Mouse (Mus musculus) heart, postnatal 0 days (tissue): ENCODE measurements at regions not wholly inside any gene's neighbourhood (a gene's known extent, or its start where the extent isn't known, plus 50 kb on each side); places are given as distances from the start of the nearest gene placed in this dataset.

ENCODE experiments used
- CTCF ChIP-seq: IDR thresholded peaks from 2 replicates; pipeline ENCODE4 v1.5.1; 2016; ENCODE audit warnings: antibody characterized with exemption, control low read depth, low read depth
- EP300 ChIP-seq: IDR thresholded peaks from 2 replicates; pipeline ENCODE4 v1.6.1; 2016; ENCODE audit warnings: antibody characterized with exemption, low read depth

DNA sequence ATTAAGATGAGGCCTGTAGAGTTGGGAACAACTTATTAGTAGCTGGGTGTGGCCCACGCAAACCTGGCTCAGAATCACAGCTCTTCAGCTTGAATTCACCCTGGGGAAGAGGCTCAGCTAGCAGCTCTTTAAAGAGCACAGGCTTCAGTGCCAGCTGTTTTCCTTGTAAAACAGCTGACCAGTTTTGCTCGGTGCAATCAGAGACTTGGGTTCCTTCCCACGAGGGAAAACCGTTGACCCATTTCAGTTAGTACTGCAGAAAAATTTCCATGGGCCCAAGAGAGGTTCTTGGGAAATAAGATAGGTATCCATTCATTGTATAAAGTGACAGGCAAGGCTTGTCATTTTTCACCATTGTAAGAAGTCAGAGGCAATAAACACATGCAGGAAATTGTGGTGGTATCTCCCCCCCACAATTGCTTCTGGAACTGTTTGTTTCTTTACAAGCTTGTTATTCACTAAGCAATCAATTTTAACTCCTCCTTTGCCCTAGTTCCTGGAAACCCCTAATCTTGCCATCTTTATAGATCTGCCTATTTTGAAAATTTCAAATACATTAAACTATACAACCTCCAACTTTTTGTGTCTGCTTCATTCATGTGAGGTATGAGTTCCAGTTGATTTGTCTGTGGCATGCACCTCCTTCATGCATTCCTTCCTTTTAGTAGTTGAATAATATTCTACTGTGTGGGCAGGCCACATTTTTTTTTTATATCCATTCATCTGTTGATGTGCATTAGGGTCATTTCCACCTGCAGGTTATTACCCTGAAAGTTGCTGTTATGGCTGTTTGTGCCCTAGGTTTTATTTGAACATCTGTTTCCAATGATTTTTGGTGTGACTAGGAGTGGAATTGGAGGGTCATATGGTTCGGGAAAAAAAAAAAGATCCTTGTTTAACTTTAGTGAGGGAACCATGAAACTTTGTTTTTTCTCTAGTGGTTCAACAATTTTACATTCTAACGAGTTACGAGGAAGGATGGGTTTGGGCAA is 205.8 kb downstream of the Btg1 start:
- TF ChIP-seq CTCF, result no peak
- no peak for TF ChIP-seq EP300
